Mouse (Mus musculus) midbrain, embryonic 15.5 days (tissue): ENCODE measurements at regions not wholly inside any gene's neighbourhood (a gene's known extent, or its start where the extent isn't known, plus 50 kb on each side); places are given as distances from the start of the nearest gene placed in this dataset.

Experiments
- ATAC-seq: fragments of 200-750 bp; cut with Nextera tagmentation; replicated peaks from 2 replicates; pipeline ENCODE4 v1.8.0; 2017; ENCODE audit warnings: moderate TSS enrichment
- H3K27ac ChIP-seq: fragments of 300-500 bp; sonication (generic); 2 replicates; pipeline ENCODE4 v1.5.1; 2015; ENCODE audit warnings: mild to moderate bottlenecking, inconsistent platforms
- H3K27me3 ChIP-seq: fragments of 300-500 bp; sonication (generic); replicated peaks from 2 replicates; pipeline ENCODE4 v1.6.1; 2015; ENCODE audit warnings: inconsistent platforms
- H3K36me3 ChIP-seq: fragments of 300-500 bp; sonication (generic); replicated peaks from 2 replicates; pipeline ENCODE4 v1.6.1; 2015; ENCODE audit warnings: inconsistent platforms
- H3K4me1 ChIP-seq: fragments of 300-500 bp; sonication (generic); 2 replicates; pipeline ENCODE4 v1.6.1; 2015; ENCODE audit warnings: inconsistent platforms
- H3K4me2 ChIP-seq: fragments of 300-500 bp; sonication (generic); 2 replicates; pipeline ENCODE4 v1.6.1; 2015; ENCODE audit warnings: inconsistent platforms, mild to moderate bottlenecking, moderate library complexity
- H3K4me3 ChIP-seq: fragments of 300-500 bp; sonication (generic); 2 replicates; pipeline ENCODE4 v1.5.1; 2015; ENCODE audit warnings: mild to moderate bottlenecking, inconsistent platforms
- H3K9ac ChIP-seq: fragments of 300-500 bp; sonication (generic); 2 replicates; pipeline ENCODE4 v1.6.1; 2015; ENCODE audit warnings: mild to moderate bottlenecking, inconsistent platforms
- H3K9me3 ChIP-seq: fragments of 300-500 bp; sonication (generic); 2 replicates; pipeline ENCODE4 v1.6.1; 2016; ENCODE audit warnings: inconsistent platforms
- WGBS: fragments of 180-500 bp; shearing (Covaris S2); methylation state at CpG from one replicate; pipeline ENCODE4 v1.1.7; 2015; ENCODE audit warnings: mixed read lengths; 5-methylcytosine and 5-hydroxymethylcytosine counted together

DNA sequence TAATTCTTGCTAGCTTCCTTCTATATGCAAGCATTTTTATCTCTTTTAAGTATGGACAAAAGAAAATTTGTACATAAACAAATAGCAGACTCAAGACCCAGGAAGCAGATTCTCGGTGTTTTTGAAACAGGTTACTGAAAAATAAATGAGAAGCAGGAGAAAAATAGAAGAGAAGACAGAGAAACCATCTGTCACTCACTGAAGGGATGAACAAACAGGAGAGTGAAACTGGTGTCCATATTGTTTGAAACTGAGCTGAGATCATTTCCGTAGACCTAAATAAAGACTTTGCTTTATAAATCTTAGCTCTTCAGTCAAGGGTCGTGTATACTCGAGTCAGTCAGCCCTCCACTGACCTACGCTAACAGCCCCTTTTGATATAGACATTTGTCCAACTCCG is 251.4 kb downstream of the Ptprc start:
- no peak for ATAC-seq
- no peak overlapping the region for H3K4me3 ChIP-seq
- H3K27me3 ChIP-seq, result no peaks in the 10 kb centered on the region
- no peak overlapping the region for H3K4me2 ChIP-seq
- 83% methylated on average over 6 of the region's 6 CpGs for WGBS
- no peaks in the 10 kb centered on the region for H3K36me3 ChIP-seq
- no peaks in the 10 kb centered on the region for H3K9me3 ChIP-seq
- H3K27ac ChIP-seq, result no peak overlapping the region
- peaks cover 40% of the 10 kb centered on the region for H3K4me1 ChIP-seq
- H3K9ac ChIP-seq, result no peak overlapping the region

DNA sequence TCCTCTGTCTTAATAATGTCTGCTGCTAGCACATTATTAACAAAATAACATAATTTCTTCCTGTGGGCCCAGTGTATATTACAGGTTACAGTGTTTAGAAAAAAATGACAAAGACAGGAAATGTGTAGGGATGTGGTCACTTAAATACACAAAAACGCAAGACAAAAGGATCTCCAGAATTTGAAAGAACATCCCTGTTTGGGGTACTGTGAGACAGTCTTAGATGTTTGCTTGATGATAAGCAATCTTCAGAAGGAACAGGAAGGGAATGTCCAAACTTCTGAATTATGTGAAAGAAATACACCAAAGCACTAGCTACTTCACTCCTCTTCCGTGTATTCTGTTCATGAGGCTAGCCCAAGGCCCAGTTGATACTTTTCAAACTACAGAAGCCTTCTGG is 251.8 kb downstream of the Ptprc start:
- Histone ChIP-seq H3K4me2 (no peak overlapping the region), H3K9me3 (no peaks in the 10 kb centered on the region), H3K36me3 (no peaks in the 10 kb centered on the region), H3K4me1 (peaks cover 38% of the 10 kb centered on the region), H3K27ac (no peak overlapping the region), H3K9ac (no peak overlapping the region), H3K27me3 (no peaks in the 10 kb centered on the region), H3K4me3 (no peak overlapping the region)
- WGBS, result 83% methylated on average over 2 of the region's 2 CpGs
- ATAC-seq, result no peak

DNA sequence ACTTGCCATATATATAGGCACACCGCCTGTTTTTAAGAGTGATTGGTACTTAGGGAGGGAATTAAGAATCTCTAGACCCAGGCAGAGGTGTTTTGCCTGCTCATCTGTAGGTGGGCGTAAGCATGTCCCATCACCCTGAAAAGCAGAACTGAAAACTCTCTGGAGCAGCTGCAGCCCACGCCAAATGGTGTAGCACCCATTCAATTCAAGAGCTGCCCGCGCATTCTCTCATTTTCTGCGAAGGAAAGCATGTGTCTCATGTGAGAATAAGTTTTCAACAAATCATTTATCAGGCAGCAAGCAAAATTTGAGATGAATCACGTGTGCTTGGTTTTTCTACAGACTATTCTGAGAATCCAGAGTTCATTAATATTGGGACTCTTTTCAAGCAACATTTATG is 252.7 kb downstream of the Ptprc start:
- Histone ChIP-seq H3K9me3 (no peaks in the 10 kb centered on the region), H3K27ac (peak overlapping the region; percentile 21; the same call in 1 of the 2 replicates)

DNA sequence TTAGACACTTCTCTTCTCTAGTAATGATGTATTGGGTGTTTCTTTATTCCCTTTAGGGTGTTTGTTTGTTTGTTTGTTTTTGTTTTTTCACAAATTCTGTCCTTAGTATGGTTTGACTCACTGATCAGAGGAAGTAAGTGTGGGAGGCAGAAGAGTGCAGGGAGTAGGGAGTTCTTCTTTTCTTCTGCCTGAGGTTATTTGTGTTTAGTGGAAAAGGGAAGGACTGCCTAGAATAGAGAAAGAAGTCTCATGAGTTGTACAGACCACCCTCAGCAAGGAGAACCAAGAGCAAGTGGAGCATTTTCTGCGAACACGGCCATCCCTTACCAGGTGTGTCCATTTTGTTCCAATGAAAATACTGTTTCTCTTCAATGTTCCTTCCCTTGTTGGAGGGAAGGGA is 253.9 kb downstream of the Ptprc start:
- no peak overlapping the region for H3K4me2 ChIP-seq
- H3K27ac ChIP-seq, result 0 out of 2 replicates have a peak overlapping the region, but pooled peaks have one; percentile 10
- no peak for ATAC-seq
- no peaks in the 10 kb centered on the region for H3K27me3 ChIP-seq
- no peak overlapping the region for H3K9ac ChIP-seq
- 95% methylated on average over 2 of the region's 2 CpGs for WGBS
- H3K36me3 ChIP-seq, result no peaks in the 10 kb centered on the region
- H3K4me3 ChIP-seq, result no peak overlapping the region
- H3K4me1 ChIP-seq, result peaks cover 17% of the 10 kb centered on the region
- H3K9me3 ChIP-seq, result no peaks in the 10 kb centered on the region

More for the DNA sequence above, 252.7 kb downstream of the Ptprc start:
- ATAC-seq, result no peak
- Histone ChIP-seq H3K36me3 (no peaks in the 10 kb centered on the region), H3K9ac (no peak overlapping the region), H3K27me3 (no peaks in the 10 kb centered on the region), H3K4me1 (peaks cover 29% of the 10 kb centered on the region), H3K4me3 (no peak overlapping the region), H3K4me2 (no peak overlapping the region)
- 82% methylated on average over 7 of the region's 7 CpGs for WGBS

DNA sequence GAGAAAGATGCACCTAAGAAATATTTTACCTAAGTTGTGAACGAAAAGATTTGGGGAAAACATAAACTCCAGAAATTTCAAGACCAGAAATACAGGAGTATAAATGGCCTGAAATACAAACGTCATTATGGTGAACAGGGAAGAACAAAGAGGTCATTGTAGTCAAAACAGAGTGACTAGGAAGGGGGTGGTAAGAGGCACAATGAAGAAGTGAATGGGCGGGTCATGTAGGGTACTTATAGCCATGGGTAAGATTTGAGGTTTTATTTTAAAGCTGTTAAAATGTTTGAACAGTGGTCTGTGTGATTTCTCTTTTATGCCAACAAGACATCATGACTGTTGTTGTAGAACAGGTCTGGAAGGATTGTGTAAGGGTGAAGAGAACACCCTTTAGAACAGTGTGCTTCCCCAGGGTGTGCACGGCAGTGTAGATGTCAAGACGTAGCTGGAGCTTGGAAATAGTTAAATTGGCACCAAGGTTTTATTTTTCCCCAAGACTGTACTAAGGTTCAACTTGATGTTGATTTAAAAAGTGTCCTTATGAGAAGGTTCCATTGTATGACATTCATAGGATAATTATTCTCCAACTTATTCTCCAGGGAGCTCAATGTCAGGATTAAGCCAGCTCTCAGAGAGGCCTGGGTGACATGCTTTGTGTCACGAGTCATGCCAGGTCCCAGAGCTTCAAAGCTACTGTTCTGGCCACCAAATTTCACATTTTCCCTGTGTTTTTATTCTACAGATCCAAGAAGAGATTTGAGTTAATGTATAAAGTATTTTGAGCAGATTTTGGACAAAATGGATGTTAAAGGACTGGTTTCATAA is 255.6 kb downstream of the Ptprc start:
- no peak; the same call in 1 of the 2 replicates for ATAC-seq
- 42% methylated on average over 6 of the region's 6 CpGs for WGBS
- Histone ChIP-seq H3K36me3 (no peaks in the 10 kb centered on the region), H3K27me3 (no peaks in the 10 kb centered on the region), H3K4me2 (no peak overlapping the region), H3K4me1 (0 out of 2 replicates have a peak, but pooled peaks cover 8% of the 10 kb centered on the region), H3K4me3 (no peak overlapping the region), H3K27ac (0 out of 2 replicates have a peak overlapping the region, but pooled peaks have one; percentile 38), H3K9me3 (no peaks in the 10 kb centered on the region), H3K9ac (no peak overlapping the region)

DNA sequence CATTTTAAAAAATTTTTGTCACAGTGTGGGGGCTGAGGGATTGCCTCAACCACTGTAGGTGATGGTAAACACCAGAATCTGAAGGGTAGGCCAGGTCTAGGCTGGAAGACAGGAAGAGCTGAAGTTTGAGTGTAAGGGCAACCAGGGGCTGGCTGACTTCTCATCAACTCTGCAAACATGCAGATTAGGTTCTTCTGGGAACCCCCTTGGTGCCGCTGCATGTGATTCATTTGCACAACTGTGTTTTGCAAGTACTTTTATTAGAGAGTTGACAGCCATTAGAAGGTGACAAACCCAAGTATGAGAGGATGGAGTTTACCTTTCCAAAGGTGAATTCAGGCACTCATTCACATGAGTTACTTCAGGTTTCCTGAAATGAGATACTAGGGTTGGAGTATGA is 258.1 kb downstream of the Ptprc start:
- WGBS, result 77% methylated on average over 1 of the region's 1 CpGs
- H3K9me3 ChIP-seq, result no peaks in the 10 kb centered on the region
- no peak for ATAC-seq

DNA sequence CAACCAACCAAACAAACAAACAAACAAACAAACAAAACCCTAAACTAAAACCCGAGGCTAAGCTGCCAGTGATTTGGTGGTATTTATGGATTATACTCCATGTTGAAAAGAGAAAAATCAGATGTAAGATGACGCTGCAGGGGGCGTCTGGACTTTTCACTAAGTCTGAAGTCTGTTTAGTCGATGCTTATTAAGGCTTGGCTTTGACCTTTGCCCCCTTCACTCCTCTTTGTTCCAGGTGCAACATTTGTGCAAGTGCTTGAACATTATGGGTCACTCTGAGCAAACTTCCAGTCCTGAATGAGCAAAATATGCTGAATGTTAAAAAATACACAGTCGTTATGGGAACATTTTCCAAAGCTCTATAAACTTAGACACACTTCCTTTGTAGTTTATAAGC is 268.6 kb downstream of the Ptprc start:
- no peak overlapping the region for H3K4me3 ChIP-seq

More for the DNA sequence above, 258.1 kb downstream of the Ptprc start:
- no peak overlapping the region for H3K9ac ChIP-seq
- no peak overlapping the region for H3K27ac ChIP-seq
- no peaks in the 10 kb centered on the region for H3K27me3 ChIP-seq
- H3K4me2 ChIP-seq, result no peak overlapping the region
- H3K36me3 ChIP-seq, result no peaks in the 10 kb centered on the region
- peaks cover 15% of the 10 kb centered on the region for H3K4me1 ChIP-seq
- no peak overlapping the region for H3K4me3 ChIP-seq

DNA sequence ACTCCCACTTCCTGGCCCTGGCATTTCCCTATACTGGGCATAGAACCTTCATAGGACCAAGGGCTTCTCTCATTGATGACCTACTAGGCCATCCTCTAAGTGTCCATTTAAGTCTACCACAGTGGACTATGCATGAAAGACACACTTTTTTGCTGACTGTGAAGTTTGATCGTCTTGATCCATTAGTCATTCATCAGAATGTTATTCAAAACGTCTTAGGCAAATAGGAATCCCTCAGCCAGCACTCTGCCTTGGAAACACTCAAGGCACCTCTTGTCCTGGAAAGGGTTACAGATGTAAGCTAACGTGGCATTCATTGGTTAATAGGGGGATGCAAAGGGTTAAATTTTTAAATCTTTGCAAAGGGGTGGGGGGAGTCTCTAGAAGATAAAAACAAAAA is 269.0 kb downstream of the Ptprc start:
- Histone ChIP-seq H3K27ac (no peak overlapping the region), H3K4me2 (no peak overlapping the region), H3K4me1 (peaks cover 36% of the 10 kb centered on the region), H3K27me3 (no peaks in the 10 kb centered on the region), H3K4me3 (no peak overlapping the region), H3K9me3 (no peaks in the 10 kb centered on the region), H3K36me3 (no peaks in the 10 kb centered on the region), H3K9ac (no peak overlapping the region)
- no peak for ATAC-seq
- WGBS, result 25% methylated on average over 3 of the region's 3 CpGs

More for the DNA sequence above, 268.6 kb downstream of the Ptprc start:
- Histone ChIP-seq H3K9ac (no peak overlapping the region), H3K27ac (no peak overlapping the region), H3K36me3 (no peaks in the 10 kb centered on the region), H3K4me2 (no peak overlapping the region), H3K4me1 (peaks cover 36% of the 10 kb centered on the region), H3K27me3 (no peaks in the 10 kb centered on the region), H3K9me3 (no peaks in the 10 kb centered on the region)
- ATAC-seq, result no peak
- WGBS, result 29% methylated on average over 5 of the region's 5 CpGs

DNA sequence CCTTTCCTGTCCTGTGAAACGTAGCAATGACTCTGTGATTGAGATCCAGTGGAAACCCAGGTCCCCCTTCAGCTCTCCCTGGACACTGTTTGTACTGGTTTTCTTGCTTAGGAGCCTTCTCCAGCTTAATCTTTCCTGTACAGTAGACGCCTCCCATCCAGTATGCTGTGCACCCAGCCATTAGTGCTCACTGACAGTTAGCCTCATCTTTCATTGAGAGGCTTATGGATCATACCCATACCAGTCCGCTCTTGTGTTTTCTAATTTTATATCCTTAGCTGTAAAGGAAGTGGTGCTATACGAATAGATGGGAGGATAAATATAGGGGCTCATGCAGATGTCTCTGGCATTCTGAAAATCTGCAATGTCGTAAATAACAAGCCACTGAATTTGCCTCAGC is 269.9 kb downstream of the Ptprc start:
- peaks cover 36% of the 10 kb centered on the region for H3K4me1 ChIP-seq
- peak overlapping the region; percentile 11; the same call in 1 of the 2 replicates for H3K27ac ChIP-seq
- H3K9ac ChIP-seq, result no peak overlapping the region
- no peak for ATAC-seq
- H3K4me3 ChIP-seq, result no peak overlapping the region
- 59% methylated on average over 5 of the region's 5 CpGs for WGBS
- no peaks in the 10 kb centered on the region for H3K36me3 ChIP-seq
- H3K27me3 ChIP-seq, result no peaks in the 10 kb centered on the region
- no peaks in the 10 kb centered on the region for H3K9me3 ChIP-seq
- H3K4me2 ChIP-seq, result peak overlapping the region; percentile 25

DNA sequence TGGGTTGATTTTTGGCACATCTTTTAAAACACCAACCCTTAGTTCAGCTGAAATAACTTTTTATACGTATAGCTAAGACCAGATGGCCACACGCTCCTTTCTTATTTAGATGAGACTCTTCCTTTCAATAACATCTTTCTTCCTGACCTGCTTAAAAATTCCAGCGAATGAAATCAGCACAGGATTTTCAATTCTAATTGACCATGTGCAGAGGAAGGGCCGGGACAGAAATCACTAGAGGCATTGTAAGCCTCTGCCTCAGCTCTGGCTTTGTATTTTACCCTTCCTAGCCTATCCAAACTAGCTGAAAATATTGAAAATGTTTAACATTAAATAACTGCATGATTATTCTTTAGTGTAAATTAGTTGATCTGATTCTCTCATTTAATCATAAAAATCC is 272.2 kb downstream of the Ptprc start:
- no peak for ATAC-seq
- Histone ChIP-seq H3K4me1 (peaks cover 36% of the 10 kb centered on the region), H3K9ac (no peak overlapping the region), H3K4me3 (peak overlapping the region; percentile 22; the same call in 1 of the 2 replicates), H3K9me3 (no peaks in the 10 kb centered on the region), H3K27ac (no peak overlapping the region), H3K36me3 (no peaks in the 10 kb centered on the region), H3K4me2 (peak overlapping the region; percentile 65), H3K27me3 (no peaks in the 10 kb centered on the region)
- 7% methylated on average over 4 of the region's 4 CpGs for WGBS

DNA sequence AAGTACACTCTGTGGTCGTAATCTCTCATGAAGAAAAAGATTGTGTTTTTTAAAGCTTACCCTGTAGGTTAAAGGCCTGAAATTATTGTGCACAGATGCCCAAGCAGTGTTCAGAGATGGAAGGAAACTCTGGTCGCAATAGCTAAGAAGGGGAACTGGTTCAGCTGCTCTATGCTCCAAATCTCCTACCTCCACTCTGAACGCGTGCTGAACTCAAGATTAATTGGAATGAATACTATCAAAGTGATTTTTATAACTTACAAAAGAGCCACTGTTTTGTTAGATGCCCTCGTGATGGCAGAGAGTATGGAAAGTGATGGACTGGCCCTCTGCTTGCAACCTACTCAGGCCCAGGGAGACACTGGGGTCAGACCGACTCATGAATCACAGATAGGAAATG is 272.6 kb downstream of the Ptprc start:
- Histone ChIP-seq H3K4me1 (peaks cover 39% of the 10 kb centered on the region), H3K27ac (peak overlapping the region; percentile 66; the same call in 1 of the 2 replicates), H3K9me3 (no peaks in the 10 kb centered on the region), H3K9ac (no peak overlapping the region), H3K4me2 (peak overlapping the region; percentile 65), H3K27me3 (no peaks in the 10 kb centered on the region), H3K36me3 (no peaks in the 10 kb centered on the region), H3K4me3 (peak overlapping the region; percentile 70)
- WGBS, result 13% methylated on average over 6 of the region's 6 CpGs
- no peak for ATAC-seq

DNA sequence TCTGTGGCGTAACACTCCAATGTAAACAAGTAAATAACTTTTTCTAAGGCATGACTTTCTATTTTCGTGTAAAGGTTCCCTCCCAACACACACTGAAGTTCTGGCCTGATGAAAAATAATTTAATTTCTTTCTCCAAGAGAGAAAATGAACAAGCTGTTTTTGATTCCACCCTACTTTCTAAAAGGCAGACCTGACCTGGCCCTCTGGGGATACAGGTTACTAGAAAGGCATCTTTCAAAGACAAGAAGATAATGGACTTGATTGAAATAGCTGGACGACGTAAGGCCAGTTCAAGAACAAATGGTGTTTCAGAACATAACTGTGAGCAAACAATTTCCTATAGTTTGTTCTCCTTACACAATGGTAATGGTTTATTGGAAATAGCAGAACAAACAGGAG is 273.5 kb downstream of the Ptprc start:
- no peak for ATAC-seq
- no peaks in the 10 kb centered on the region for H3K36me3 ChIP-seq
- WGBS, result 28% methylated on average over 4 of the region's 4 CpGs
- peak overlapping the region; percentile 66; the same call in 1 of the 2 replicates for H3K27ac ChIP-seq
- peaks cover 45% of the 10 kb centered on the region for H3K4me1 ChIP-seq
- peak overlapping the region; percentile 65 for H3K4me2 ChIP-seq
- H3K27me3 ChIP-seq, result no peaks in the 10 kb centered on the region
- H3K4me3 ChIP-seq, result peak overlapping the region; percentile 70
- peak overlapping the region; percentile 74; the same call in 1 of the 2 replicates for H3K9ac ChIP-seq
- H3K9me3 ChIP-seq, result no peaks in the 10 kb centered on the region

DNA sequence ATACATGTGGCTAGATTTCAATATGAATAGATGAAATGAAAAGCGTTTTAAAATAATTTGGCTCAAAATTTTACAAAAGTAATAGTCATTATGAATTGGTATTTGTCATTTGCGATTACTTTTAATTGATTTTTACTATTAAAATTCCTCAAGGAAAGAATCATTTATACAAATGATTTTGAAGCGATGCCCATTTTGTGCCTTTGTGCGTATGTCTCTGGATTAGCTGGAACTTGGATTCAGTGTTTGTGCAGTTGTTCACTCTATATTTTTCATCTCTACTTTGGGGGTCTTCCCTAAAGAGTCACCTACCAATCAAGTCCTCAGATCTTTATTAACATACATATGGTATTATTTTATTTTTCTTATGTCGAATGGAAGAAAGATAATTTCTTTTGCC is 274.3 kb downstream of the Ptprc start:
- Histone ChIP-seq H3K9me3 (no peaks in the 10 kb centered on the region), H3K9ac (peak overlapping the region; percentile 74), H3K27ac (peak overlapping the region; percentile 89), H3K4me3 (peak overlapping the region; percentile 70), H3K4me1 (peaks cover 37% of the 10 kb centered on the region), H3K4me2 (peak overlapping the region; percentile 65), H3K36me3 (no peaks in the 10 kb centered on the region), H3K27me3 (no peaks in the 10 kb centered on the region)
- WGBS, result 19% methylated on average over 5 of the region's 5 CpGs
- ATAC-seq, result no peak
